Mouse (Mus musculus) heart, embryonic 10.5 days (tissue): ENCODE results near the gene Nup85. TPM values are rescaled to one million over a fixed set of nuclear protein-coding genes. Genes with fewer than 3 reads are reported as not detected.

Experiments
- DNase-seq: peaks from one replicate; pipeline ENCODE4 v3.0.0-alpha.2; 2017; ENCODE audit warnings: low spot score
- H3K27ac ChIP-seq: fragments of 300-500 bp; sonication (generic); 2 replicates; pipeline ENCODE4 v1.5.1; 2016; ENCODE audit warnings: mild to moderate bottlenecking
- H3K27me3 ChIP-seq: fragments of 300-500 bp; sonication (generic); 2 replicates; pipeline ENCODE4 v1.6.1; 2016; ENCODE audit warnings: mild to moderate bottlenecking; ENCODE audit not compliant: poor library complexity, insufficient read depth, severe bottlenecking
- H3K36me3 ChIP-seq: fragments of 300-500 bp; sonication (generic); 2 replicates; pipeline ENCODE4 v1.6.1; 2016; ENCODE audit warnings: mild to moderate bottlenecking, moderate library complexity
- H3K4me1 ChIP-seq: fragments of 300-500 bp; sonication (generic); 2 replicates; pipeline ENCODE4 v1.6.1; 2016; ENCODE audit warnings: mild to moderate bottlenecking
- H3K4me3 ChIP-seq: fragments of 300-500 bp; sonication (generic); 2 replicates; pipeline ENCODE4 v1.5.1; 2016; ENCODE audit warnings: mild to moderate bottlenecking, moderate library complexity
- H3K9me3 ChIP-seq: fragments of 300-500 bp; sonication (generic); 2 replicates; pipeline ENCODE4 v1.6.1; 2016; ENCODE audit warnings: mild to moderate bottlenecking, moderate library complexity
- WGBS: fragments of 180-500 bp; shearing (Covaris S2); methylation state at CpG from one replicate; pipeline ENCODE4 v1.1.7; 2016; 5-methylcytosine and 5-hydroxymethylcytosine counted together
- polyA plus RNA-seq: library from polyadenylated mRNA; unstranded; fragments of >200 nt; fragmentation: Nextera tagmentation; extraction: Ambion mirVana; gene quantifications from 2 replicates; pipeline ENCODE4 v1.2.1, GENCODE M21; 2016

Gene Nup85
- polyA plus RNA-seq, 1 experiment from 2014 or later, result 208 TPM

DNA sequence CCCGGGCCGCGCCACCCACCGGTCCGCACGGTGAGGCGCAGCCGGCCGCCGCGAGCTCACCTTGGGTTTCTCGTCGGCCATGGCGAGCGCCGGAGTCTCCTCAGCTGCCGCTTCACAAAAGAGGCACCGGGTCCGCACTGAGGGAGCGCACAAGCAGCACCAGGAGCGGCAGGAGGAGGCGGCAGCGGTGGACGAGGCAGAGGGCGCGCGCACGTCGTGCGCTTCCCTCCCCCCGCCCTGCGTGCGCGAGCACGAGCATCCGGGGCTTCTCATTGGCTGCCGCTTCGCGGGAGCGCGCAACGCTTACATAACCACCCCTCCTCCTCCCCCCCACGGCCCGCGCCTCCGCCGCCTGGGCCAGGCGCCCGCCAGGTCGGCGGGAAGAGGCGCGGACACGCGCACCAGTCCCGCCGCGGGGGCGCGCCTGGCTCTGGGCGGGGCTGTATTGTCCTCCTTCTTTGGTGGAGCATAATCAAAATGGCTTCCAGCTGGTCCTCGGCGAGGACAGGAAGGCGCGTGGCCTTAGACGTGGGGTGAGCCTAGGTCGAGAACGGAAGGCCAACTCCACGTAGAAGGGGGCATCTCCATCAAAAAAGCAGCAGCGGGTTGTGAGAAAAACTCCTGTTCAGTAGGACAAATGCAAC, 28.1 kb upstream of the Nup85 start, which contains the start of gene Sumo2:
TSS of gene Sumo2 (minus strand) at position 239 of the 644 bp plus-strand sequence.
- DNase-seq, result peak; percentile 96
- Histone ChIP-seq H3K27ac (peak within 1 kb of the TSS; percentile 97), H3K9me3 (no peaks in the 10 kb centered on the region), H3K4me1 (peaks cover 16% of the 10 kb centered on the region), H3K4me3 (peak within 1 kb of the TSS; percentile 99), H3K27me3 (no peaks in the 10 kb centered on the region), H3K36me3 (peaks cover 31% of the 10 kb centered on the region)
- 2% methylated on average over 64 of the region's 70 CpGs for WGBS

DNA sequence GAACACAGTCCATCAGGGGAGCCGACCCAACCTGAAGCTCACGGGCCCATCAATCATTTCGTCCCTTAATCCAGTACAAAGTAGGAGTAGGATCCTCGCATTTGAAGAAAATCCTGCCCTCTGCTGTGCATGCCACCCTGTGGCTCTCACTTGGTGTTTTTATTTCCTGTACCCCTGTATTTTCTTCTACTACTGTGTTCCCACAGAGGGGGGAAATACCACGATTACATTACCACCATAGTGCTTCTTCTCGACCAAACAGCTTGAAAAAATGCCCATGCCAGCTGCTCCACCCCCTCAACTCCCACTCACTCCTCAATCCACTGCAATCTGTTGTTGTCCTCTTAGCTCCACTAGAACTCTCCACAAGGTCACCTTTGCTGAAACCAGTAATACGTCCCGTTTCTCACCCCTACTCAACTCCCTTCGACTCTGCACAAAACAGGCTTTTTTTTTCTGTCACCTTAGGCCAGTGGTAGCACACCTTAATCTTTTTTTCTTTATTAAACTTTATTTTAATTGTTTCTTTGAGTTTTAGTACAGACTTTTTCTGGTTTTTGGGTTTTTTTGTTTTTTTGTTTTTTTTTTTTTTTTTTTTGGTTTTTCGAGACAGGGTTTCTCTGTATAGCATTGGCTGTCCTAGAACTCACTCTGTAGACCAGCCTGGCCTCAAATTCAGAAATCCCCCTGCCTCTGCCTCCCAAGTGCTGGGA, 27.2 kb upstream of the Nup85 start:
- H3K27ac ChIP-seq, result peak overlapping the region; percentile 97
- no peaks in the 10 kb centered on the region for H3K9me3 ChIP-seq
- peak overlapping the region; percentile 99 for H3K4me3 ChIP-seq
- no peak for DNase-seq
- peaks cover 23% of the 10 kb centered on the region for H3K36me3 ChIP-seq
- H3K27me3 ChIP-seq, result no peaks in the 10 kb centered on the region
- 84% methylated on average over 10 of the region's 10 CpGs for WGBS
- peaks cover 16% of the 10 kb centered on the region for H3K4me1 ChIP-seq

DNA sequence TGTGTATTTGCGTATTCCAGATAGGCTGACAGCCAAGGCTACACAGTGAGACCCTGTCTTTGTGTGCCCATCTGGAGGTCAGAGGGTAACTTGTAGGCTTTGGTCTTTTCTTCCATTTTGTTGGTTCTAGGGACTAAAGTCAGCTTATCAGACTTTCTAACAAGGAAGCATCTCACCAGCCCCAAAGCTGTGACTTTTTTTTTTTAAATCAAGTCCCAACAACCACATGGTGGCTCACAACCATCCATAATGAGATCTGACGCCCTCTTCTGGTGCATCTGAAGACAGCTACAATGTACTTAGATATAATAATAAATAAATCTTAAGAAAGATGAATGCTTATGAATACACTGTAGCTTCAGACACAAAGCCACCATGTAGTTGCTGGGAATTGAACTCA, 26.2 kb upstream of the Nup85 start:
- WGBS, result 67% methylated on average over 2 of the region's 2 CpGs
- H3K27ac ChIP-seq, result no peak overlapping the region
- no peak for DNase-seq

DNA sequence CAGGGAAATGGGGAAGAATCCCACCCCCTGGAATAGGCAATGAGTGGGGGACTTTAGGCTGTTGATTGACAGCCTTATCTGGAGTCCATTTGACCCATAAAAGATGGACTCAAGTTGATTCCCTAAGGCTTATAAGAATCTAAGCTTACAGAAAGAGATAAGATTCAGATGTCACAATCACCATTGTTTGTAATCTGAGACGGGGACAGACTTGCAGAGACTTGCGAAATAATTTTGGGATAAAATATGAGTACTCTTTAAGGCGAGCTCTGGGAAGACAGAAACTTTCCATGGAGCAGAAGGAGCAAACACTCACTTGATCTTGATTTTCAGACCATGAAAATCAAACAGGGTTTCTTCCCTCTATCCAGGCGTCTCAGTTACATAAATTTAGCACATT, 20.7 kb upstream of the Nup85 start:
- Histone ChIP-seq H3K9me3 (no peaks in the 10 kb centered on the region), H3K27me3 (0 out of 2 replicates have a peak, but pooled peaks cover 6% of the 10 kb centered on the region), H3K4me1 (no peaks in the 10 kb centered on the region), H3K27ac (no peak overlapping the region), H3K4me3 (no peak overlapping the region), H3K36me3 (no peaks in the 10 kb centered on the region)
- 72% methylated on average over 4 of the region's 4 CpGs for WGBS
- no peak for DNase-seq

More for the DNA sequence above, 26.2 kb upstream of the Nup85 start:
- peaks cover 16% of the 10 kb centered on the region for H3K4me1 ChIP-seq
- H3K9me3 ChIP-seq, result no peaks in the 10 kb centered on the region
- no peak overlapping the region for H3K4me3 ChIP-seq
- no peaks in the 10 kb centered on the region for H3K27me3 ChIP-seq
- H3K36me3 ChIP-seq, result peaks cover 12% of the 10 kb centered on the region

DNA sequence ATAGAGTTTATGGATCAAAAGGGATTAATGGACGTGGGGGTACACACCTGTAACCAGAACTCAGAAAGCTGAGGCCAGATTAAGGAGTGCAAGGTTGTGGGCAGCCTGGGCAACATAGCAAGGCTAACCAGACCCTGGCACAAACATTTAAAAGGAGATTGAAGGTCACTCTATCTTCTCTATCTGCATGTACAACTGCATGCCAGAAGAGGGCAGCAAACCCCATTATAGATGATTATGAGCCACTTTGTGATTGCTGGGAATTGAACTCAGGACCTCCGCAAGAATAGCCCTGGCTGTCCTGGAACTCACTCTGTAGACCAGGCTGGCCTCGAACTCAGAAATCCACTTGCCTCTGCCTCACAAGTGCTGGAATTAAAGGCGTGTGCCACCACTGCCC, 11.5 kb upstream of the Nup85 start:
- H3K4me3 ChIP-seq, result no peak overlapping the region
- H3K4me1 ChIP-seq, result no peaks in the 10 kb centered on the region
- H3K9me3 ChIP-seq, result no peaks in the 10 kb centered on the region
- WGBS, result 57% methylated on average over 4 of the region's 4 CpGs
- no peak for DNase-seq
- no peaks in the 10 kb centered on the region for H3K27me3 ChIP-seq
- H3K27ac ChIP-seq, result no peak overlapping the region
- no peaks in the 10 kb centered on the region for H3K36me3 ChIP-seq

DNA sequence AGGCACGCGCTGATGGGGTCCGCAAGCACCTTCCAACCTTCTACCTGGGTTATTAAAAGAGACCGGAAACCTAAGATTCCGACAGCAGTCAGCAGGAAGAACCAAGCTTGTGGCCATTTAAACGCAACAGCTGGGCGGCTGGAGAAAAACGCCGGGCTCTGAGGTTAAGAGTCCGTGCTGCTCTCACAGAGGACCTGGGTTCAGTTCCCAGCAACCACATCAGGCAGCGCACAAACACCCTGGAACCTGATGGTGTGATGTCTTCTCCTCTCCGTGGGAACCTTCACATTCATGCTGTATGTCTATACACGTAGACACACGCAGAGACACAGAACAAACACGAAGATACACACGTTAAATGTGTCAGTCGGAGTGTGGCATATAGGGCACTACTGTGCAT, 8.5 kb upstream of the Nup85 start:
- no peak for DNase-seq
- Histone ChIP-seq H3K4me1 (no peaks in the 10 kb centered on the region), H3K27me3 (no peaks in the 10 kb centered on the region), H3K36me3 (no peaks in the 10 kb centered on the region), H3K27ac (no peak overlapping the region), H3K4me3 (no peak overlapping the region), H3K9me3 (no peaks in the 10 kb centered on the region)
- whole genome bisulfite sequencing, result 79% methylated on average over 17 of the region's 17 CpGs

DNA sequence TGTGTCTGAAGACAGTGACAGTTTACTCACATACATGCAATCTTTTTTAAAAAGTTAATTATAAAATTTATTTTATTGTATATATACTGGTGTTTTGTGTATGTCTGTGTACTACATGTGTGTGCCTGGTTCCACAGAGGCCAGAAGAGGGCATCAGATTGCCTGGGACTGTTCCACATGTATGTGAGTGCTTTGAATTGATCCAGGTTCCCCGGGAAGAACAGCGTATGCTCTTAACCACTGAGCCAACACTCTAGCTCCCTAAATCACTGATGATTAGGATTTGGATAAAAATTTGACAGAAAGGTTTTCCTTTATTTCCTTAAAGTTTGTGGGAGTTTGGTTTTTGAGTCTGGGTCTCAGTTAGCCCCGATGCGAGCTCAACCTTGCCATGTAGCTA, 828 bp upstream of the Nup85 start:
- no peak for DNase-seq
- 43% methylated on average over 4 of the region's 4 CpGs for WGBS
- peak overlapping the region; percentile 80 for H3K4me3 ChIP-seq
- H3K36me3 ChIP-seq, result peaks cover 27% of the 10 kb centered on the region
- peak overlapping the region; percentile 99 for H3K27ac ChIP-seq
- H3K27me3 ChIP-seq, result no peaks in the 10 kb centered on the region
- no peaks in the 10 kb centered on the region for H3K9me3 ChIP-seq
- peaks cover 17% of the 10 kb centered on the region for H3K4me1 ChIP-seq

DNA sequence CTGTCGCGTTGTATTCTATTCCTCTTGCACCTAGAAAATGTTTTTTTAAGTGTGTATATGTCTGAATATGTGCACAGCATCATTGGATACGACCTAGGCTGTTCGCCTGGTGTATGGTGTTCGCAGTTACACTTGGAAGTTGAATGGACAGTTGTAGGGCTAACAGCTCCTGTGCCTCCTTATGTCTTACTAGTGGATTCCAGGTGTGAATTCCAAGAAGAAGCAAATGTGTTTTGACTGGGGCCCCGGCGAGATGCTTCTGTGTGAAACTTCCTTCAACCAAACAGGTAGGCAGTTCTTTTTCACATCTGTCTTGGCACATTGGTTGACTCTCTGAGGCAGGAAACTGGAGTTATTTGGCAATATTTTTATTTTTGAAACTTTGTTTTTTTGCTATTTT, 727 bp downstream of the Nup85 start:
- no peak for DNase-seq
- Histone ChIP-seq H3K9me3 (no peaks in the 10 kb centered on the region), H3K27ac (peak overlapping the region; percentile 99), H3K4me3 (peak overlapping the region; percentile 80), H3K36me3 (peaks cover 42% of the 10 kb centered on the region), H3K4me1 (peaks cover 17% of the 10 kb centered on the region), H3K27me3 (no peaks in the 10 kb centered on the region)
- WGBS, result 13% methylated on average over 7 of the region's 7 CpGs

DNA sequence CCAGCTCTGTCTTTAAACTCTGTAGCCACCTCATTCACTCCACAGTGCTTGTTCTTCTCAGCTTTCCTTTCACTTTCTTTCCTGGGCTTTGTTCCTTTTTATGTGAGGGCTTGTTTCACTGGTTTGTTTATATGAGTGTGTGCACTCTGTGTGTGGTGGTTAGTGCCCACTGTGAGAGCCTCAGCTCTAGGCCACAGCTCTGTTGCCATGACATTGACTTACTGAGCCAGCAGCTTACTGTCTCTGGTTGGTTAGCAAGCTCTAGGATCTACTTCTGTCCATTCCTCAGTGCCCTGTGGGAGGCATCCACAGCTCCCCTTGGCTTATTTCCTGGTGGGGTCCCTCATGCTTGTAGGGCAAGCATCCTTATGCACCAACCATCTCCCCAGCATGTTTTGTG, 14.8 kb downstream of the Nup85 start:
- no peak for DNase-seq
- H3K4me1 ChIP-seq, result peaks cover 4% of the 10 kb centered on the region; the same call in 1 of the 2 replicates
- no peaks in the 10 kb centered on the region for H3K27me3 ChIP-seq
- no peaks in the 10 kb centered on the region for H3K9me3 ChIP-seq
- H3K27ac ChIP-seq, result no peak overlapping the region
- H3K36me3 ChIP-seq, result peaks cover 77% of the 10 kb centered on the region
- no peak overlapping the region for H3K4me3 ChIP-seq

DNA sequence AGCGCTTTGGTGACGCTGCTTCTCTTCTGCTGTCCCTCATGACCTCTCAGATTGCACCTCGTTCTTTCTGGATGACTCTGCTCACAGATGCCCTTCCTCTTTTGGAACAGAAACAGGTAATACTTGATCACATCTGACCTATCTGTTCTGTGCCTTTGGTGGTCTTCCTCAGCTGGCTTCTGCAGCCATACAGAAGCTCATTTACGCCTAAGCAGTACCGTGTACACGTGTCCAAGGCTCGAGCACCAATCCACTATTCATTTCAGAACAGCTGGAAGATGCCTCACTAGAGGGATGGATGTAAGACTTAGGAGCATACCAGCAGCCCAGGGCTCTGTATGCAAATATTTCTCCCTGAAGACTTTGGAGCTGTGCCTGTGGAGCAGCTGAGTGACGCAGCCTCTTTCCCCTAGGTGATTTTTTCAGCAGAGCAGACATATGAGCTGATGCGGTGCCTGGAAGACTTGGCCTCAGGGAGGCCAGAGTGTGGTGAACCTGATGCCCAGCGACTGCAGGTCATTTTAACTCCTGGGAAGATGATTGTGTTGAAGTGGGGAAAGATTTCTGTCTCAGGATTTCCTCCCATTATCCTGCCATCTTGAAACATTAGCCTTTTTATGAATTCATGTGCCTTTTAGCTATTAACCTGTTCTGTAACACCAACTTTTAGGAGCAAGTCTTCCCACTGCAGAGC, 18.8 kb downstream of the Nup85 start:
- 90% methylated on average over 10 of the region's 10 CpGs for WGBS
- H3K27ac ChIP-seq, result no peak overlapping the region
- no peaks in the 10 kb centered on the region for H3K27me3 ChIP-seq

DNA sequence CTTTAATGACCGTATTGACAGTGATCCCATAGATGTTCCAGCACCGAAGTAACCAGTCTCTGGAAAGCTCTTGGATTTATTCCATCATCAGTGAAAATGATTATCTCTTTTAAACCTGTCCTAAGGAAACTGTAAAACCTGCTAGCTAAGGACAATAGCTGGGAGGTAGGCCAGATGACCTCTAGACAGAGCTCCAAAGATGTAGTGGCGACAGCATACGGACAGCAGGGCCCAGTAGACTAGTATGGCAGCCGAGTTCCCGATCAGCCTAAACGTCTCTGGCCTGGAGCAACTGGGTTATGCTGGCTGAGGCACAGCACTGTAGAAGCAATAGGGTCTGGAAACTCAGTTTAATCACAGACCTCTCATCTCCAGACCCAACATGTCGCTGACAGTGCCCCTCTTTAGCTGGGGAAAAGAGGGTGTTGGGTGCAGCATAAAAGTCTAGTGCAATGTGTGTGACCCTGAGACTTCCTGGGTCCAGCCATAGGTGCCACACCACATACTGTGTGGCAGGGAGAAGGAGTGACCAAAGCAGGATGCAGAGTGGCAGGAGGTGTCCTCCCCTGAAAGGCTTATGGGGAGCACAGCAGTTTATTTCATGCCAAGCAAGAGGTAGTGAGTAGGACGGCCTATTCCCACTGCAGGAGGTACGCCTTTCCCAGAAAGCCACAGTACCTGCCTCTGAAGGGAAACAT, 20.3 kb downstream of the Nup85 start:
- Histone ChIP-seq H3K36me3 (peaks cover 94% of the 10 kb centered on the region), H3K4me1 (peaks cover 4% of the 10 kb centered on the region; the same call in 1 of the 2 replicates), H3K9me3 (no peaks in the 10 kb centered on the region), H3K27me3 (no peaks in the 10 kb centered on the region), H3K4me3 (no peak overlapping the region), H3K27ac (no peak overlapping the region)
- 87% methylated on average over 10 of the region's 10 CpGs for whole genome bisulfite sequencing
- DNase-seq, result no peak

More for the DNA sequence above, 18.8 kb downstream of the Nup85 start:
- H3K4me3 ChIP-seq, result no peak overlapping the region
- H3K9me3 ChIP-seq, result no peaks in the 10 kb centered on the region
- no peak for DNase-seq
- peaks cover 97% of the 10 kb centered on the region for H3K36me3 ChIP-seq
- peaks cover 4% of the 10 kb centered on the region; the same call in 1 of the 2 replicates for H3K4me1 ChIP-seq

DNA sequence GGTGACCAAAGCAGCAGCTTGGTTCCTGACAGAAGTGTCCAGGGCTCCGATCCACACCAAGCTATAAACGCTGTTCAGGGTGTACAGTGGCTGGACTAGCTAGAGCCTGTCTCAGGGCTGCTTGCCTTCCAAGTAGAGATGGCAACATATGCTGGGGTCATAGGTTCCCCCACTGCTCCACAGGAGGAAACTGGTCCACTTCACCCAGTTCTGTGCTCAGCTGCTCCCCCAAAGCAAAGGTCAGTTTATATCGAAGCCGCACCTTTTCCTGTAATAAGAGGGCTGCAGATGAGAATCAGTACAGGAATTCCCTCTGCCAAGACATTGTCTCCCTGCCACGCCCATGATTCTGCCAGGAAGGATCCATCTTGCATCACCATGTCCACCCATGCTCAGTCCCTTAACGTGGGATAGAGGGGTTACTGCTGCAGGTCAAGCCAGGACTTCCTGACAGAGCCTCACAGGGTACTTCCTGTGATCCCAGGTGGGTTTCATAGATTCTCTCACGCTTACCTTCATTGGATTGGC, 21.4 kb downstream of the Nup85 start:
- H3K4me1 ChIP-seq, result peaks cover 2% of the 10 kb centered on the region; the same call in 1 of the 2 replicates
- H3K27me3 ChIP-seq, result no peaks in the 10 kb centered on the region
- peaks cover 97% of the 10 kb centered on the region for H3K36me3 ChIP-seq
- 90% methylated on average over 7 of the region's 7 CpGs for WGBS
- no peak for DNase-seq
- no peaks in the 10 kb centered on the region for H3K9me3 ChIP-seq
- no peak overlapping the region for H3K27ac ChIP-seq
- no peak overlapping the region for H3K4me3 ChIP-seq
